ENCODE assay signal across 22 mouse cellular contexts in the genomic region with DNA sequence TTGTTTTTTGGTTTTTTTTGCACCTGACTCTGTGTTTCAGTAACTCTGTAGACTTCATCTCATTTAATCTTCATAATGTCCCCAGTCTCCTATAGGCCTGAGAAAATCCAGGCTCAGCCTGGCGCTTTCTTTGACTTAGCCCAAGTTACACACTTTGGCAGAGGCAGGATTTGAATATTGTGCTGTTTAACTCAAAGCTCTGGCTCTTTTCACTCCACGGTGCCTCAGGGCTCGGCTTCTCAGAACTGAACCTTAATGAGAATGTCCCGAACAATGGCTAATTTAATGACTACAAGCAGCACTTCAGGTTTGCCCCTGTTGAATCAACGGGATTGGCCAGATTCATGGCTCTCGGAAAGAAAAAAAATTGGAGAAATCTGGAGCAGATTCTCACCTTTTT.
DNase-seq lines count a peak whose midpoint lies in the region; ATAC-seq and TF ChIP-seq lines count a peak whose summit lies in the region.
"Had no signal": no experiment of that assay in that cellular context is flagged by ENCODE, and none has a peak within 500 bp of the region (broad histone marks: within the 10 kb centered on the region; RNA-seq: fewer than 3 reads in every experiment).

No protein-coding gene starts in this region.

- peaks cover 14% of the 10 kb centered on the region for H3K4me1 ChIP-seq in forebrain, embryonic 10.5 days
- no peaks in the 10 kb centered on the region for H3K4me1 ChIP-seq in forebrain, postnatal 0 days (ENCODE audit: insufficient read depth)
- H3K4me1 ChIP-seq in heart, adult 2 months (ENCODE audit: control insufficient read depth, insufficient read depth, low read length): no peaks in the 10 kb centered on the region
- H3K4me1 ChIP-seq: hindbrain, embryonic 12.5 days; hindbrain, embryonic 15.5 days had no signal

- no peak overlapping the region for H3K4me3 ChIP-seq in forebrain, embryonic 10.5 days
- H3K4me3 ChIP-seq in forebrain, postnatal 0 days (ENCODE audit: low read depth, low read length): no peak overlapping the region
- H3K4me3 ChIP-seq in heart, adult 2 months: no peak overlapping the region
- H3K4me3 ChIP-seq: hindbrain, embryonic 12.5 days; hindbrain, embryonic 15.5 days had no signal

- TF ChIP-seq EP300 in heart, adult 2 months (IDR thresholded peaks at IDR 0.05; ENCODE audit: insufficient read depth, low read depth, low read length): no peak

- no peak for TF ChIP-seq POLR2A in brain, embryonic 14.5 days (IDR thresholded peaks at IDR 0.05; ENCODE audit: borderline replicate concordance, extremely low read depth, insufficient read depth, insufficient read length, poor library complexity, severe bottlenecking)
- TF ChIP-seq POLR2A in heart, adult 2 months (IDR thresholded peaks at IDR 0.05; ENCODE audit: insufficient read depth, low read depth, low read length): no peak

- H3K79me2 ChIP-seq in heart, adult 2 months (replicated peaks; ENCODE audit: control insufficient read depth, insufficient read depth, low read length): no peaks in the 10 kb centered on the region

- H3K27ac ChIP-seq in forebrain, embryonic 10.5 days: no peak overlapping the region
- no peak overlapping the region for H3K27ac ChIP-seq in forebrain, postnatal 0 days (ENCODE audit: low read depth, low read length)
- H3K27ac ChIP-seq in heart, adult 2 months: no peak overlapping the region
- H3K27ac ChIP-seq: hindbrain, embryonic 12.5 days; hindbrain, embryonic 15.5 days had no signal

- no peak overlapping the region for H3K4me2 ChIP-seq in forebrain, postnatal 0 days (ENCODE audit: low read depth)
- H3K4me2 ChIP-seq: heart, embryonic 11.5 days; hindbrain, embryonic 12.5 days; hindbrain, embryonic 15.5 days had no signal

- no peaks in the 10 kb centered on the region for H3K9me3 ChIP-seq in forebrain, embryonic 10.5 days
- H3K9me3 ChIP-seq in forebrain, postnatal 0 days (ENCODE audit: low read length): no peaks in the 10 kb centered on the region
- H3K9me3 ChIP-seq: hindbrain, embryonic 12.5 days; hindbrain, embryonic 15.5 days had no signal

- no peak overlapping the region for H3K9ac ChIP-seq in forebrain, postnatal 0 days
- no peak overlapping the region for H3K9ac ChIP-seq in heart, adult 2 months (ENCODE audit: low read depth, low read length)
- H3K9ac ChIP-seq: hindbrain, embryonic 12.5 days; hindbrain, embryonic 15.5 days had no signal

- TF ChIP-seq CTCF in forebrain, postnatal 0 days (IDR thresholded peaks at IDR 0.05; ENCODE audit: low read depth): no peak
- TF ChIP-seq CTCF in brain, embryonic 14.5 days (IDR thresholded peaks at IDR 0.05; ENCODE audit: borderline replicate concordance, extremely low read depth, insufficient read depth, insufficient read length): no peak
- TF ChIP-seq CTCF in heart, adult 2 months (IDR thresholded peaks at IDR 0.05): no peak

- intact Hi-C loops in heart, adult 2 months (cut with DNase I): no loop called here
- intact Hi-C loops in left cerebral cortex, postnatal 25 days (cut with DNase I): no loop called here

- no peaks in the 10 kb centered on the region for H3K27me3 ChIP-seq in forebrain, embryonic 10.5 days (ENCODE audit: poor library complexity, severe bottlenecking)
- no peaks in the 10 kb centered on the region for H3K27me3 ChIP-seq in forebrain, postnatal 0 days (ENCODE audit: insufficient read depth, low read length)
- H3K27me3 ChIP-seq in heart, adult 2 months (ENCODE audit: control insufficient read depth, insufficient read depth, low read length): no peaks in the 10 kb centered on the region
- H3K27me3 ChIP-seq: hindbrain, embryonic 12.5 days; hindbrain, embryonic 15.5 days had no signal

- H3K36me3 ChIP-seq in forebrain, embryonic 10.5 days (replicated peaks): no peaks in the 10 kb centered on the region
- no peaks in the 10 kb centered on the region for H3K36me3 ChIP-seq in forebrain, postnatal 0 days (ENCODE audit: insufficient read depth)
- no peaks in the 10 kb centered on the region for H3K36me3 ChIP-seq in heart, adult 2 months (ENCODE audit: control insufficient read depth, insufficient read depth, low read length)
- H3K36me3 ChIP-seq: hindbrain, embryonic 12.5 days; hindbrain, embryonic 15.5 days had no signal

- peak; percentile 47 for DNase-seq in forebrain, embryonic 10.5 days (ENCODE audit: extremely low spot score, low spot score)
- no peak for DNase-seq in forebrain, postnatal 0 days
- peak; percentile 0 for DNase-seq in ZHBTc4 (ENCODE audit: low read depth, low spot score)
- peak; percentile 81 for DNase-seq in brain, embryonic 14.5 days (ENCODE audit: low read depth)
- peak; percentile 26 for DNase-seq in forelimb bud, embryonic 11.5 days (ENCODE audit: low read depth, low spot score)
- DNase-seq in thymus, postnatal 14 days: no peak
- no peak for DNase-seq in heart, adult 2 months
- no peak for DNase-seq in left cerebral cortex, postnatal 25 days (ENCODE audit: low spot score in 2 of 2)
- DNase-seq: adrenal gland, adult 8-10 months; adrenal gland, postnatal 25 days; cerebellum, adult 2 months; cerebellum, postnatal 10 days; cerebellum, postnatal 36 days; gastrocnemius, postnatal 10 days; gastrocnemius, postnatal 36 days; kidney, adult 2 months had no signal

- ATAC-seq in forebrain, postnatal 0 days: no peak
- ATAC-seq: activated CD4-positive, CD25-positive, alpha-beta regulatory T cell, adult 4 months; CD4-positive, CD25-positive, alpha-beta regulatory T cell, adult 4 months; intestine, postnatal 0 days had no signal

- WGBS in forebrain, embryonic 10.5 days: 36% methylated on average over 6 of the region's 6 CpGs
- WGBS in forebrain, postnatal 0 days: 43% methylated on average over 6 of the region's 6 CpGs
- 82% methylated on average over 6 of the region's 6 CpGs for WGBS in heart, adult 2 months

Comparison
In these comparisons a context has a peak if more than half of its experiments do, and no peak if none do; other contexts are left out.
1. DNase-seq: peak in forebrain, embryonic 10.5 days (single experiment), ZHBTc4 (single experiment), brain, embryonic 14.5 days (single experiment) and forelimb bud, embryonic 11.5 days (single experiment); none in forebrain, postnatal 0 days (single experiment), thymus, postnatal 14 days (single experiment), heart, adult 2 months (0 of 2) and left cerebral cortex, postnatal 25 days (0 of 2).